Mouse (Mus musculus): ENCODE results near the gene Birc2.
"Not testable (repeated sequence)": the region's sequence is repeated elsewhere in the genome, so short reads cannot be mapped to it uniquely, and the experiment has no call there.

- not testable (repeated sequence) for TF ChIP-seq CTCF (IDR thresholded peaks at IDR 0.05; ENCODE audit: control insufficient read depth, insufficient read depth, insufficient replicate concordance, low read depth, low read length); POLR2A (IDR thresholded peaks at IDR 0.05; ENCODE audit: control insufficient read depth, low read depth, low read length)
Observed at GRCm38 (mm10) chr9:7854196-7854595, 17.3 kb upstream of the Birc2 start.
